Mouse (Mus musculus) lung, postnatal 0 days (tissue): Measurements from ENCODE around the gene Anapc15. TPM values are rescaled to one million over a fixed set of nuclear protein-coding genes. Genes with fewer than 3 reads are reported as not detected.

Experiments used
- ATAC-seq: fragments of 200-750 bp; cut with Nextera tagmentation; 2 replicates; pipeline ENCODE4 v1.8.0; 2017; ENCODE audit warnings: moderate library complexity
- DNase-seq: peaks from one replicate; pipeline ENCODE4 v3.0.0-alpha.2; 2016; ENCODE audit warnings: low spot score
- H3K27ac ChIP-seq: fragments of 300-500 bp; sonication (generic); 2 replicates; pipeline ENCODE4 v1.5.1; 2014; ENCODE audit warnings: antibody characterized with exemption, mild to moderate bottlenecking, low read length, mixed read lengths
- H3K27me3 ChIP-seq: fragments of 300-500 bp; sonication (generic); replicated peaks from 2 replicates; pipeline ENCODE4 v1.6.1; 2014; ENCODE audit warnings: low read length, mixed read lengths; ENCODE audit not compliant: insufficient read depth
- H3K36me3 ChIP-seq: fragments of 300-500 bp; sonication (generic); 2 replicates; pipeline ENCODE4 v1.6.1; 2014; ENCODE audit warnings: low read length, mixed read lengths; ENCODE audit not compliant: insufficient read depth
- H3K4me1 ChIP-seq: fragments of 300-500 bp; sonication (generic); 2 replicates; pipeline ENCODE4 v1.6.1; 2014; ENCODE audit warnings: antibody characterized with exemption, low read depth, low read length, mixed read lengths; ENCODE audit not compliant: insufficient read depth
- H3K4me2 ChIP-seq: fragments of 300-500 bp; sonication (generic); replicated peaks from 2 replicates; pipeline ENCODE4 v1.6.1; 2014; ENCODE audit warnings: low read depth, mild to moderate bottlenecking, low read length, moderate library complexity, mixed read lengths
- H3K4me3 ChIP-seq: fragments of 300-500 bp; sonication (generic); 2 replicates; pipeline ENCODE4 v1.5.1; 2014; ENCODE audit warnings: low read depth, low read length
- H3K9ac ChIP-seq: fragments of 300-500 bp; sonication (generic); replicated peaks from 2 replicates; pipeline ENCODE4 v1.6.1; 2014; ENCODE audit warnings: low read depth, mild to moderate bottlenecking
- H3K9me3 ChIP-seq: fragments of 300-500 bp; sonication (generic); 2 replicates; pipeline ENCODE4 v1.6.1; 2016; ENCODE audit warnings: low read length, mixed read lengths
- CTCF ChIP-seq: IDR thresholded peaks from 2 replicates; pipeline ENCODE4 v1.5.1; 2016; ENCODE audit warnings: antibody characterized with exemption, mild to moderate bottlenecking
- EP300 ChIP-seq: IDR thresholded peaks from 2 replicates; pipeline ENCODE4 v1.6.1; 2016; ENCODE audit warnings: antibody characterized with exemption, mild to moderate bottlenecking, control low read depth
- WGBS: fragments of 180-500 bp; shearing (Covaris S2); extraction: QIAGEN DNeasy Blood & Tissue Kit; methylation state at CpG from one replicate; pipeline ENCODE4 v1.1.7; 2014; 5-methylcytosine and 5-hydroxymethylcytosine counted together
- polyA plus RNA-seq: library from polyadenylated mRNA; unstranded; fragments of >200 nt; fragmentation: Nextera tagmentation; extraction: Ambion mirVana; gene quantifications from 2 replicates; pipeline ENCODE4 v1.2.1, GENCODE M21; 2015

Gene Anapc15
- polyA plus RNA-seq, 1 experiment from 2014 or later, result 28.8 TPM

- Histone ChIP-seq H3K27me3 (no peaks in the 10 kb centered on the region), H3K4me2 (no peak overlapping the region), H3K36me3 (no peaks in the 10 kb centered on the region), H3K9ac (no peak overlapping the region), H3K9me3 (no peaks in the 10 kb centered on the region), H3K4me1 (no peaks in the 10 kb centered on the region), H3K27ac (no peak overlapping the region), H3K4me3 (no peak overlapping the region)
- ATAC-seq, result no peak
- WGBS, result 77% methylated on average over 4 of the region's 4 CpGs
- TF ChIP-seq CTCF (no peak), EP300 (no peak)
- DNase-seq, result no peak
Measured at GRCm38 (mm10) chr7:101888460-101888859, 24.9 kb downstream of the Anapc15 start.

- no peak for DNase-seq
- peak overlapping the region; percentile 91 for H3K27ac ChIP-seq
- 35% methylated on average over 9 of the region's 9 CpGs for WGBS
Measured at GRCm38 (mm10) chr7:101895695-101896094, 32.2 kb downstream of the Anapc15 start.

GRCm38 (mm10) chr7:101896104-101897066 is 32.9 kb downstream of the Anapc15 start:
- peak; percentile 98 for ATAC-seq
- DNase-seq, result peak; percentile 100
- no peaks in the 10 kb centered on the region for H3K27me3 ChIP-seq
- 0 out of 2 replicates have a peak overlapping the region, but pooled peaks have one; percentile 29 for H3K9ac ChIP-seq
- peak overlapping the region; percentile 44 for H3K4me2 ChIP-seq
- H3K4me3 ChIP-seq, result peak overlapping the region; percentile 68
- peak overlapping the region; percentile 91 for H3K27ac ChIP-seq
- H3K4me1 ChIP-seq, result no peaks in the 10 kb centered on the region
- no peaks in the 10 kb centered on the region for H3K9me3 ChIP-seq
- WGBS, result 0% methylated on average over 57 of the region's 57 CpGs
- TF ChIP-seq CTCF, result no peak; the same call in 1 of the 2 replicates
- peak; percentile 54; the same call in 1 of the 2 replicates for TF ChIP-seq EP300
- no peaks in the 10 kb centered on the region for H3K36me3 ChIP-seq

More at GRCm38 (mm10) chr7:101895695-101896094, 32.2 kb downstream of the Anapc15 start:
- 0 out of 2 replicates have a peak, but pooled peaks have one; percentile 0 for ATAC-seq
- H3K9me3 ChIP-seq, result no peaks in the 10 kb centered on the region
- no peak for TF ChIP-seq CTCF
- no peak for TF ChIP-seq EP300
- H3K27me3 ChIP-seq, result no peaks in the 10 kb centered on the region
- H3K9ac ChIP-seq, result 0 out of 2 replicates have a peak overlapping the region, but pooled peaks have one; percentile 19
- no peaks in the 10 kb centered on the region for H3K36me3 ChIP-seq
- no peaks in the 10 kb centered on the region for H3K4me1 ChIP-seq
- H3K4me3 ChIP-seq, result peak overlapping the region; percentile 68
- H3K4me2 ChIP-seq, result peak overlapping the region; percentile 44

- H3K9me3 ChIP-seq, result no peaks in the 10 kb centered on the region
- H3K36me3 ChIP-seq, result no peaks in the 10 kb centered on the region
- ATAC-seq, result no peak
- no peak for DNase-seq
- H3K4me2 ChIP-seq, result no peak overlapping the region
- H3K27me3 ChIP-seq, result no peaks in the 10 kb centered on the region
- H3K4me3 ChIP-seq, result no peak overlapping the region
- no peak overlapping the region for H3K9ac ChIP-seq
- TF ChIP-seq EP300, result no peak
- TF ChIP-seq CTCF, result no peak
- no peaks in the 10 kb centered on the region for H3K4me1 ChIP-seq
- no peak overlapping the region for H3K27ac ChIP-seq
- WGBS, result 89% methylated on average over 16 of the region's 16 CpGs
Measured at GRCm38 (mm10) chr7:101900331-101901097, 37.0 kb downstream of the Anapc15 start.

GRCm38 (mm10) chr7:101901969-101902368 is 38.5 kb downstream of the Anapc15 start:
- H3K27ac ChIP-seq, result no peak overlapping the region
- no peaks in the 10 kb centered on the region for H3K36me3 ChIP-seq
- no peak overlapping the region for H3K4me2 ChIP-seq
- no peaks in the 10 kb centered on the region for H3K9me3 ChIP-seq
- no peak overlapping the region for H3K4me3 ChIP-seq
- H3K9ac ChIP-seq, result no peak overlapping the region
- DNase-seq, result no peak
- no peak for TF ChIP-seq CTCF
- TF ChIP-seq EP300, result no peak
- ATAC-seq, result no peak
- 93% methylated on average over 10 of the region's 10 CpGs for WGBS
- H3K4me1 ChIP-seq, result peaks cover 6% of the 10 kb centered on the region; the same call in 1 of the 2 replicates
- H3K27me3 ChIP-seq, result no peaks in the 10 kb centered on the region

- H3K4me2 ChIP-seq, result no peak overlapping the region
- no peak overlapping the region for H3K27ac ChIP-seq
- TF ChIP-seq EP300 (no peak), CTCF (peak; percentile 24; the same call in 1 of the 2 replicates)
- no peaks in the 10 kb centered on the region for H3K9me3 ChIP-seq
- no peak overlapping the region for H3K4me3 ChIP-seq
- no peak overlapping the region for H3K9ac ChIP-seq
- H3K27me3 ChIP-seq, result no peaks in the 10 kb centered on the region
- DNase-seq (no peak), ATAC-seq (no peak)
- H3K4me1 ChIP-seq, result peaks cover 6% of the 10 kb centered on the region; the same call in 1 of the 2 replicates
- no peaks in the 10 kb centered on the region for H3K36me3 ChIP-seq
Measured at GRCm38 (mm10) chr7:101902846-101903245, 39.3 kb downstream of the Anapc15 start.
